Mouse (Mus musculus) myocyte (in vitro differentiated cells): ENCODE results near the gene Slc24a4.

ENCODE experiments used
- CEBPB ChIP-seq: IDR thresholded peaks from 2 replicates; pipeline ENCODE4 v1.6.1; 2011; ENCODE audit warnings: mild to moderate bottlenecking, moderate library complexity; ENCODE audit not compliant: poor library complexity, insufficient read depth, severe bottlenecking
- MAX ChIP-seq: IDR thresholded peaks from one replicate; pipeline ENCODE4 v1.6.1; 2011; ENCODE audit warnings: low read depth, mild to moderate bottlenecking, control low read depth
- POLR2A ChIP-seq: IDR thresholded peaks from one replicate; pipeline ENCODE4 v1.6.1; 2011; ENCODE audit warnings: low read depth, mild to moderate bottlenecking, control low read depth, moderate library complexity; ENCODE audit not compliant: insufficient read length
- SRF ChIP-seq: IDR thresholded peaks from one replicate; pipeline ENCODE4 v1.6.1; 2011; ENCODE audit warnings: low read depth; ENCODE audit not compliant: control insufficient read depth, insufficient read length
- TCF3 ChIP-seq: IDR thresholded peaks from one replicate; pipeline ENCODE4 v1.6.1; 2011; ENCODE audit warnings: low read depth, control low read depth; ENCODE audit not compliant: insufficient read length
- USF1 ChIP-seq: IDR thresholded peaks from one replicate; pipeline ENCODE4 v1.6.1; 2011; ENCODE audit warnings: low read depth, mild to moderate bottlenecking, control low read depth, moderate library complexity

DNA sequence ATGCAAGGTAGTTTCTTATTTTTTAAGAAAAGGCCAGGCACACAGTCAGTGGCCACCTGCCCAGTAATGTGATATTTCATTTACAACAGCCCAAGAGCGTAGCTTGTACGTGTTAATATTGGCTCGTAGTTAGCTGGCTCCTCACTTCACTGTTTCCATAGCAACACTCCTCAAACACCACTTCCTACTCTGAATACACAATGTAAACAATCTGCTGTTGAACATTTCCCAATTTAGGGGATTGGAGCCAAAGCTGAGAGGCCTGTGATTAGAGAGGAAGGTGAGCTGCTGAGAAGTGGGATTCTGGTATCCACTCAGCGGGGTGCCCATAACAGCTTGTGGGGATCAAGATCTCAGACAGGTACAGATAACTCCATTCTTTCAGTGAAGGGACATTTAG lies 16.0 kb upstream of the Slc24a4 start:
- no peak for TF ChIP-seq CEBPB
- no peak for TF ChIP-seq POLR2A
- no peak for TF ChIP-seq USF1
- no peak for TF ChIP-seq SRF
- TF ChIP-seq MAX = no peak
- TF ChIP-seq TCF3 = no peak
